Mouse (Mus musculus): Measurements from ENCODE around the gene Tspan7. TPM values are rescaled to one million over a fixed set of nuclear protein-coding genes. Genes with fewer than 3 reads are reported as not detected.

The Tspan7 gene
- polyA plus RNA-seq, 1 experiment = 25.9 TPM

- H3K36me3 ChIP-seq (ENCODE audit: control insufficient read depth, insufficient read depth, low read length) = no peaks in the 10 kb centered on the region
- no peak overlapping the region for H3K4me3 ChIP-seq (ENCODE audit: extremely low read depth, insufficient read depth, insufficient read length)
- H3K27me3 ChIP-seq (ENCODE audit: control insufficient read depth, insufficient read depth, low read length) = no peaks in the 10 kb centered on the region
- no peaks in the 10 kb centered on the region for H3K4me1 ChIP-seq (ENCODE audit: control insufficient read depth, insufficient read depth, insufficient read length)
- no peak for DNase-seq (ENCODE audit: low read depth in 1 of 2, low spot score in 2 of 2)
- TF ChIP-seq CTCF (IDR thresholded peaks at IDR 0.05; ENCODE audit: extremely low read depth, insufficient read depth, insufficient read length, insufficient replicate concordance) (no peak), POLR2A (IDR thresholded peaks at IDR 0.05; ENCODE audit: low read depth, low read length) (no peak)
- no peak overlapping the region for H3K27ac ChIP-seq (ENCODE audit: insufficient read depth, low read length)
- WGBS = 79% methylated on average over 3 of the region's 3 CpGs
Observed at GRCm38 (mm10) chrX:10546840-10547239, 61.9 kb downstream of the Tspan7 start.

GRCm38 (mm10) chrX:10549708-10550107 lies 64.8 kb downstream of the Tspan7 start:
- Histone ChIP-seq H3K4me3 (ENCODE audit: extremely low read depth, insufficient read depth, insufficient read length) (no peak overlapping the region), H3K27me3 (ENCODE audit: control insufficient read depth, insufficient read depth, low read length) (no peaks in the 10 kb centered on the region), H3K27ac (ENCODE audit: insufficient read depth, low read length) (no peak overlapping the region), H3K4me1 (ENCODE audit: control insufficient read depth, insufficient read depth, insufficient read length) (no peaks in the 10 kb centered on the region), H3K36me3 (ENCODE audit: control insufficient read depth, insufficient read depth, low read length) (no peaks in the 10 kb centered on the region)
- 76% methylated on average over 3 of the region's 3 CpGs for WGBS
- no peak for DNase-seq (ENCODE audit: low read depth in 1 of 2, low spot score in 2 of 2)
- TF ChIP-seq CTCF (IDR thresholded peaks at IDR 0.05; ENCODE audit: extremely low read depth, insufficient read depth, insufficient read length, insufficient replicate concordance) (no peak), POLR2A (IDR thresholded peaks at IDR 0.05; ENCODE audit: low read depth, low read length) (no peak)

- TF ChIP-seq CTCF (IDR thresholded peaks at IDR 0.05; ENCODE audit: extremely low read depth, insufficient read depth, insufficient read length, insufficient replicate concordance) (no peak), POLR2A (IDR thresholded peaks at IDR 0.05; ENCODE audit: low read depth, low read length) (no peak)
- DNase-seq (ENCODE audit: low read depth in 1 of 2, low spot score in 2 of 2) = no peak
- Histone ChIP-seq H3K4me1 (ENCODE audit: control insufficient read depth, insufficient read depth, insufficient read length) (no peaks in the 10 kb centered on the region), H3K27ac (ENCODE audit: insufficient read depth, low read length) (no peak overlapping the region), H3K36me3 (ENCODE audit: control insufficient read depth, insufficient read depth, low read length) (no peaks in the 10 kb centered on the region), H3K27me3 (ENCODE audit: control insufficient read depth, insufficient read depth, low read length) (no peaks in the 10 kb centered on the region), H3K4me3 (ENCODE audit: extremely low read depth, insufficient read depth, insufficient read length) (no peak overlapping the region)
- WGBS = 83% methylated on average over 3 of the region's 3 CpGs
Observed at GRCm38 (mm10) chrX:10556899-10557298, 71.9 kb downstream of the Tspan7 start.

GRCm38 (mm10) chrX:10557596-10557995 lies 72.6 kb downstream of the Tspan7 start:
- no peaks in the 10 kb centered on the region for H3K27me3 ChIP-seq (ENCODE audit: control insufficient read depth, insufficient read depth, low read length)
- no peaks in the 10 kb centered on the region for H3K4me1 ChIP-seq (ENCODE audit: control insufficient read depth, insufficient read depth, insufficient read length)
- WGBS = 86% methylated on average over 5 of the region's 5 CpGs
- H3K27ac ChIP-seq (ENCODE audit: insufficient read depth, low read length) = no peak overlapping the region
- TF ChIP-seq POLR2A (IDR thresholded peaks at IDR 0.05; ENCODE audit: low read depth, low read length) = no peak
- no peak for TF ChIP-seq CTCF (IDR thresholded peaks at IDR 0.05; ENCODE audit: extremely low read depth, insufficient read depth, insufficient read length, insufficient replicate concordance)
- no peaks in the 10 kb centered on the region for H3K36me3 ChIP-seq (ENCODE audit: control insufficient read depth, insufficient read depth, low read length)
- no peak overlapping the region for H3K4me3 ChIP-seq (ENCODE audit: extremely low read depth, insufficient read depth, insufficient read length)
- DNase-seq (ENCODE audit: low read depth in 1 of 2, low spot score in 2 of 2) = no peak

GRCm38 (mm10) chrX:10558625-10559024 lies 73.7 kb downstream of the Tspan7 start:
- 76% methylated on average over 2 of the region's 2 CpGs for WGBS
- DNase-seq (ENCODE audit: low read depth in 1 of 2, low spot score in 2 of 2) = no peak
- TF ChIP-seq CTCF (IDR thresholded peaks at IDR 0.05; ENCODE audit: extremely low read depth, insufficient read depth, insufficient read length, insufficient replicate concordance) (no peak), POLR2A (IDR thresholded peaks at IDR 0.05; ENCODE audit: low read depth, low read length) (no peak)

GRCm38 (mm10) chrX:10565811-10566210 lies 80.9 kb downstream of the Tspan7 start:
- WGBS = 77% methylated on average over 3 of the region's 3 CpGs
- Histone ChIP-seq H3K27ac (ENCODE audit: insufficient read depth, low read length) (no peak overlapping the region), H3K36me3 (ENCODE audit: control insufficient read depth, insufficient read depth, low read length) (no peaks in the 10 kb centered on the region), H3K4me1 (ENCODE audit: control insufficient read depth, insufficient read depth, insufficient read length) (no peaks in the 10 kb centered on the region), H3K27me3 (ENCODE audit: control insufficient read depth, insufficient read depth, low read length) (no peaks in the 10 kb centered on the region), H3K4me3 (ENCODE audit: extremely low read depth, insufficient read depth, insufficient read length) (no peak overlapping the region)
- DNase-seq (ENCODE audit: low read depth in 1 of 2, low spot score in 2 of 2) = no peak
- no peak for TF ChIP-seq POLR2A (IDR thresholded peaks at IDR 0.05; ENCODE audit: low read depth, low read length)
- TF ChIP-seq CTCF (IDR thresholded peaks at IDR 0.05; ENCODE audit: extremely low read depth, insufficient read depth, insufficient read length, insufficient replicate concordance) = no peak

More at GRCm38 (mm10) chrX:10558625-10559024, 73.7 kb downstream of the Tspan7 start:
- Histone ChIP-seq H3K27ac (ENCODE audit: insufficient read depth, low read length) (no peak overlapping the region), H3K27me3 (ENCODE audit: control insufficient read depth, insufficient read depth, low read length) (no peaks in the 10 kb centered on the region), H3K36me3 (ENCODE audit: control insufficient read depth, insufficient read depth, low read length) (no peaks in the 10 kb centered on the region), H3K4me1 (ENCODE audit: control insufficient read depth, insufficient read depth, insufficient read length) (no peaks in the 10 kb centered on the region), H3K4me3 (ENCODE audit: extremely low read depth, insufficient read depth, insufficient read length) (no peak overlapping the region)

GRCm38 (mm10) chrX:10574523-10574922 lies 89.6 kb downstream of the Tspan7 start:
- Histone ChIP-seq H3K27me3 (ENCODE audit: control insufficient read depth, insufficient read depth, low read length) (no peaks in the 10 kb centered on the region), H3K36me3 (ENCODE audit: control insufficient read depth, insufficient read depth, low read length) (no peaks in the 10 kb centered on the region), H3K27ac (ENCODE audit: insufficient read depth, low read length) (no peak overlapping the region), H3K4me1 (ENCODE audit: control insufficient read depth, insufficient read depth, insufficient read length) (no peaks in the 10 kb centered on the region), H3K4me3 (ENCODE audit: extremely low read depth, insufficient read depth, insufficient read length) (no peak overlapping the region)
- TF ChIP-seq POLR2A (IDR thresholded peaks at IDR 0.05; ENCODE audit: low read depth, low read length) = no peak
- 62% methylated on average over 3 of the region's 3 CpGs for WGBS
- no peak for DNase-seq (ENCODE audit: low read depth in 1 of 2, low spot score in 2 of 2)
